Mouse (Mus musculus): Measurements from ENCODE around the gene Gm49337.

Gene Gm49337

GRCm38 (mm10) chr4:116342119-116342518 is 168.9 kb downstream of the Gm49337 start:
- DNase-seq: peak; percentile 9 to 17

Data from thymus, postnatal 36 days (tissue).